In genomic region chr11:44330851-44331773, GRCm38 (mm10) we compare ENCODE assay signal across 8 mouse cellular contexts.
A peak's percentile ranks its signal among the peaks of the same experiment; 100 is the strongest.
DNase-seq lines count a peak whose midpoint lies in the region; ATAC-seq and TF ChIP-seq lines count a peak whose summit lies in the region.

No protein-coding gene starts in this region.

- no peak overlapping the region for H3K4me3 ChIP-seq in lung, postnatal 0 days (ENCODE audit: low read depth, low read length)

- H3K27ac ChIP-seq in lung, postnatal 0 days (ENCODE audit: low read length), result no peak overlapping the region

- intact Hi-C loops in heart, postnatal 14 days (cut with DNase I), result loop anchor here (1.0 to 5.0 kb wide), 4 partner anchors 121 to 564 kb away; no protein-coding TSS in a partner anchor

- no peaks in the 10 kb centered on the region for H3K9me3 ChIP-seq in lung, postnatal 0 days (ENCODE audit: low read length)

- no peaks in the 10 kb centered on the region for H3K4me1 ChIP-seq in lung, postnatal 0 days (ENCODE audit: insufficient read depth, low read depth, low read length)

- H3K9ac ChIP-seq in lung, postnatal 0 days (replicated peaks; ENCODE audit: low read depth), result no peak overlapping the region

- peak; percentile 68 for DNase-seq in ES-CJ7 (ENCODE audit: low read depth, low spot score)
- DNase-seq in adrenal gland, adult 2 months, result peak; percentile 50
- DNase-seq in embryo, embryonic 10.5 days (ENCODE audit: low spot score), result peak; percentile 93
- peak; percentile 57 to 84 for DNase-seq in heart, postnatal 14 days
- peak; percentile 64 to 68 for DNase-seq in kidney, postnatal 4 days
- DNase-seq in lung, postnatal 0 days (ENCODE audit: low spot score), result peak; percentile 82
- peak; percentile 79 for DNase-seq in retina, postnatal 7 days (ENCODE audit: low read depth, low spot score)
- no peak for DNase-seq in ovary, adult 18-20 months (ENCODE audit: low spot score)

- H3K4me2 ChIP-seq in lung, postnatal 0 days (replicated peaks; ENCODE audit: low read depth, low read length), result no peak overlapping the region

- 37% methylated on average over 15 of the region's 15 CpGs for WGBS in lung, postnatal 0 days

- H3K27me3 ChIP-seq in lung, postnatal 0 days (replicated peaks; ENCODE audit: insufficient read depth, low read length), result no peaks in the 10 kb centered on the region

- ATAC-seq in lung, postnatal 0 days, result no peak; the same call in 1 of the 2 replicates

- TF ChIP-seq CTCF in lung, postnatal 0 days (IDR thresholded peaks at IDR 0.05), result peak; percentile 83

- no peaks in the 10 kb centered on the region for H3K36me3 ChIP-seq in lung, postnatal 0 days (ENCODE audit: insufficient read depth, low read length)

- TF ChIP-seq EP300 in lung, postnatal 0 days (IDR thresholded peaks at IDR 0.05), result no peak
